Mouse (Mus musculus) erythroblast, embryonic 14.5 days (primary cell): ENCODE measurements around the gene Lhfpl2.

Experiments used
- GATA1 ChIP-seq: IDR thresholded peaks from 2 replicates; pipeline ENCODE4 v1.6.1; 2012; ENCODE audit warnings: low read length, inconsistent platforms, mixed read lengths
- TAL1 ChIP-seq: IDR thresholded peaks from 3 replicates; pipeline ENCODE4 v1.6.1; 2012; ENCODE audit warnings: low read length, inconsistent platforms, mixed read lengths

DNA sequence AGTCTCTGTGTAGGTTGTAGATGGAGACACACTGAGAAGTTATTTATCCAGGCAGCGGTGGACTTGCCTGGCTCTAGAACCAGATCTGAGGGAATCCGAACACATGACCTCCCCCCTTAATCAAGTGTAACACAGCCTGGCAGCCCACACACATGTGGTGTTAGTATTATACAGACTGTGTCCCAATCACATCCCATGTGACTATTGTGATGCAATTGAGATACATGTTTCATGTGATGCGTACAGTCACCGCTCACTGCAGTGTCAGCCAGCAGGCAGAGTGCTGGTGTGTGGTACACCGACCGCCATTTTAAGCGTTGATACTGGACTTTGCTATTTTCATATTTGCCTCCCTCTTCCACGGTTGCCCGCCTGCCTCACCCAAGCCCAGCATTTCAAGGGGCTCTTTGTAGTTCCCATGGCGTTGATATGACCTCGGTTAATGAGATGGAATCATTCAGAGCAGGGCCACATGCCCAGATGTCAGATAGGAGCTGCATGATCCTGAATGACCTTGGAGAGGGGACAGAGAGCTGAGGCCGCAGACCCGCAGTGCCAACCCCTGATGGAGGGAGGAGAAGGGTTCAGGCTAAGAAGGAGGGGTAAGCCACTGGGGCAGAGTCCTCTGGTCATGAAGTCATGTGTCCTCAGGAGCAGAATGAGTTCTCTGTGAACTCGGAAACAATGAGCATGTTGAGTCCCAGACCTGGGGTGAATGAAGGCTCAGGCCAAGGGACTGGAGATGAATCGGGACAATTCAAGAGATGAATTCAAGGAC, 115.1 kb downstream of the Lhfpl2 start:
- no peak for TF ChIP-seq TAL1
- TF ChIP-seq GATA1 = no peak
